Mouse (Mus musculus) lung, postnatal 0 days (tissue): ENCODE data around the gene Cct4. TPM values are rescaled to one million over a fixed set of nuclear protein-coding genes. Genes with fewer than 3 reads are reported as not detected.

Experiments
- ATAC-seq: fragments of 200-750 bp; cut with Nextera tagmentation; 2 replicates; pipeline ENCODE4 v1.8.0; 2017; ENCODE audit warnings: moderate library complexity
- DNase-seq: peaks from one replicate; pipeline ENCODE4 v3.0.0-alpha.2; 2016; ENCODE audit warnings: low spot score
- H3K27ac ChIP-seq: fragments of 300-500 bp; sonication (generic); 2 replicates; pipeline ENCODE4 v1.5.1; 2014; ENCODE audit warnings: antibody characterized with exemption, mild to moderate bottlenecking, low read length, mixed read lengths
- H3K27me3 ChIP-seq: fragments of 300-500 bp; sonication (generic); replicated peaks from 2 replicates; pipeline ENCODE4 v1.6.1; 2014; ENCODE audit warnings: low read length, mixed read lengths; ENCODE audit not compliant: insufficient read depth
- H3K36me3 ChIP-seq: fragments of 300-500 bp; sonication (generic); 2 replicates; pipeline ENCODE4 v1.6.1; 2014; ENCODE audit warnings: low read length, mixed read lengths; ENCODE audit not compliant: insufficient read depth
- H3K4me1 ChIP-seq: fragments of 300-500 bp; sonication (generic); 2 replicates; pipeline ENCODE4 v1.6.1; 2014; ENCODE audit warnings: antibody characterized with exemption, low read depth, low read length, mixed read lengths; ENCODE audit not compliant: insufficient read depth
- H3K4me2 ChIP-seq: fragments of 300-500 bp; sonication (generic); replicated peaks from 2 replicates; pipeline ENCODE4 v1.6.1; 2014; ENCODE audit warnings: low read depth, mild to moderate bottlenecking, low read length, moderate library complexity, mixed read lengths
- H3K4me3 ChIP-seq: fragments of 300-500 bp; sonication (generic); 2 replicates; pipeline ENCODE4 v1.5.1; 2014; ENCODE audit warnings: low read depth, low read length
- H3K9ac ChIP-seq: fragments of 300-500 bp; sonication (generic); replicated peaks from 2 replicates; pipeline ENCODE4 v1.6.1; 2014; ENCODE audit warnings: low read depth, mild to moderate bottlenecking
- H3K9me3 ChIP-seq: fragments of 300-500 bp; sonication (generic); 2 replicates; pipeline ENCODE4 v1.6.1; 2016; ENCODE audit warnings: low read length, mixed read lengths
- CTCF ChIP-seq: IDR thresholded peaks from 2 replicates; pipeline ENCODE4 v1.5.1; 2016; ENCODE audit warnings: antibody characterized with exemption, mild to moderate bottlenecking
- EP300 ChIP-seq: IDR thresholded peaks from 2 replicates; pipeline ENCODE4 v1.6.1; 2016; ENCODE audit warnings: antibody characterized with exemption, mild to moderate bottlenecking, control low read depth
- WGBS: fragments of 180-500 bp; shearing (Covaris S2); extraction: QIAGEN DNeasy Blood & Tissue Kit; methylation state at CpG from one replicate; pipeline ENCODE4 v1.1.7; 2014; 5-methylcytosine and 5-hydroxymethylcytosine counted together
- polyA plus RNA-seq: library from polyadenylated mRNA; unstranded; fragments of >200 nt; fragmentation: Nextera tagmentation; extraction: Ambion mirVana; gene quantifications from 2 replicates; pipeline ENCODE4 v1.2.1, GENCODE M21; 2015

Cct4 gene
- polyA plus RNA-seq, 1 experiment from 2014 or later: 140 TPM

GRCm38 (mm10) chr11:23017943-23018342 lies 27.6 kb downstream of the Cct4 start:
- no peak for ATAC-seq
- DNase-seq: no peak
- H3K27ac ChIP-seq: no peak overlapping the region
- H3K4me1 ChIP-seq: no peaks in the 10 kb centered on the region
- no peak overlapping the region for H3K4me2 ChIP-seq
- no peaks in the 10 kb centered on the region for H3K9me3 ChIP-seq
- WGBS: 83% methylated on average over 4 of the region's 4 CpGs
- no peaks in the 10 kb centered on the region for H3K27me3 ChIP-seq
- no peak overlapping the region for H3K4me3 ChIP-seq
- TF ChIP-seq EP300 (no peak), CTCF (no peak)
- H3K9ac ChIP-seq: no peak overlapping the region
- no peaks in the 10 kb centered on the region for H3K36me3 ChIP-seq

- H3K9ac ChIP-seq: no peak overlapping the region
- H3K4me2 ChIP-seq: no peak overlapping the region
- ATAC-seq: no peak
- 67% methylated on average over 24 of the region's 24 CpGs for WGBS
- no peaks in the 10 kb centered on the region for H3K27me3 ChIP-seq
- no peak for DNase-seq
- H3K36me3 ChIP-seq: no peaks in the 10 kb centered on the region
- no peaks in the 10 kb centered on the region for H3K9me3 ChIP-seq
- H3K27ac ChIP-seq: no peak overlapping the region
- H3K4me3 ChIP-seq: no peak overlapping the region
- TF ChIP-seq EP300 (no peak), CTCF (no peak)
- no peaks in the 10 kb centered on the region for H3K4me1 ChIP-seq
Observed at GRCm38 (mm10) chr11:23020116-23020770, 29.9 kb downstream of the Cct4 start.

- TF ChIP-seq EP300 (no peak), CTCF (no peak)
- H3K9me3 ChIP-seq: no peaks in the 10 kb centered on the region
- 92% methylated on average over 14 of the region's 14 CpGs for WGBS
Observed at GRCm38 (mm10) chr11:23020841-23021240, 30.5 kb downstream of the Cct4 start.

GRCm38 (mm10) chr11:23023155-23023554 lies 32.8 kb downstream of the Cct4 start:
- no peaks in the 10 kb centered on the region for H3K4me1 ChIP-seq
- DNase-seq (no peak), ATAC-seq (no peak)
- H3K36me3 ChIP-seq: no peaks in the 10 kb centered on the region
- no peaks in the 10 kb centered on the region for H3K9me3 ChIP-seq
- no peak overlapping the region for H3K9ac ChIP-seq
- no peak overlapping the region for H3K4me2 ChIP-seq
- TF ChIP-seq CTCF (no peak), EP300 (no peak)
- WGBS: 94% methylated on average over 2 of the region's 2 CpGs
- H3K27me3 ChIP-seq: no peaks in the 10 kb centered on the region
- no peak overlapping the region for H3K27ac ChIP-seq
- H3K4me3 ChIP-seq: no peak overlapping the region

More at GRCm38 (mm10) chr11:23020841-23021240, 30.5 kb downstream of the Cct4 start:
- DNase-seq (no peak), ATAC-seq (no peak)
- Histone ChIP-seq H3K36me3 (no peaks in the 10 kb centered on the region), H3K27ac (no peak overlapping the region), H3K27me3 (no peaks in the 10 kb centered on the region), H3K4me3 (no peak overlapping the region), H3K9ac (no peak overlapping the region), H3K4me2 (no peak overlapping the region), H3K4me1 (no peaks in the 10 kb centered on the region)

- Histone ChIP-seq H3K9ac (no peak overlapping the region), H3K9me3 (no peaks in the 10 kb centered on the region), H3K4me3 (no peak overlapping the region), H3K27ac (no peak overlapping the region), H3K4me1 (no peaks in the 10 kb centered on the region), H3K27me3 (no peaks in the 10 kb centered on the region), H3K4me2 (no peak overlapping the region), H3K36me3 (no peaks in the 10 kb centered on the region)
- DNase-seq (no peak), ATAC-seq (no peak)
- WGBS: 72% methylated on average over 3 of the region's 3 CpGs
- TF ChIP-seq CTCF: no peak
Observed at GRCm38 (mm10) chr11:23024169-23024568, 33.9 kb downstream of the Cct4 start.

- DNase-seq: no peak
- Histone ChIP-seq H3K27me3 (no peaks in the 10 kb centered on the region), H3K27ac (no peak overlapping the region), H3K4me1 (no peaks in the 10 kb centered on the region), H3K9me3 (no peaks in the 10 kb centered on the region), H3K4me3 (no peak overlapping the region), H3K4me2 (no peak overlapping the region), H3K36me3 (no peaks in the 10 kb centered on the region), H3K9ac (no peak overlapping the region)
- TF ChIP-seq EP300: no peak
- no peak for TF ChIP-seq CTCF
- ATAC-seq: no peak
- 17% methylated on average over 3 of the region's 3 CpGs for WGBS
Observed at GRCm38 (mm10) chr11:23028957-23029356, 38.6 kb downstream of the Cct4 start.

GRCm38 (mm10) chr11:23029399-23029798 lies 39.1 kb downstream of the Cct4 start:
- H3K4me3 ChIP-seq: no peak overlapping the region

More at GRCm38 (mm10) chr11:23029399-23029798, 39.1 kb downstream of the Cct4 start:
- 72% methylated on average over 6 of the region's 6 CpGs for WGBS
- DNase-seq (no peak), ATAC-seq (no peak)
- Histone ChIP-seq H3K9me3 (no peaks in the 10 kb centered on the region), H3K36me3 (no peaks in the 10 kb centered on the region), H3K27me3 (no peaks in the 10 kb centered on the region), H3K9ac (no peak overlapping the region), H3K4me2 (no peak overlapping the region), H3K4me1 (no peaks in the 10 kb centered on the region), H3K27ac (no peak overlapping the region)
- TF ChIP-seq EP300 (no peak), CTCF (no peak)
